Mouse (Mus musculus): ENCODE results near the gene Ldlrad3. TPM values are rescaled to one million over a fixed set of nuclear protein-coding genes. Genes with fewer than 3 reads are reported as not detected.

Gene Ldlrad3
- polyA plus RNA-seq, 1 experiment = 1.5 TPM

GRCm38 (mm10) chr2:102052951-102053660, 133.1 kb downstream of the Ldlrad3 start:
- 50% methylated on average over 10 of the region's 10 CpGs for WGBS
- no peak for DNase-seq (ENCODE audit: low read depth, low spot score)

GRCm38 (mm10) chr2:102052353-102052752, 133.8 kb downstream of the Ldlrad3 start:
- WGBS = 91% methylated on average over 6 of the region's 6 CpGs

GRCm38 (mm10) chr2:102049866-102050550, 136.2 kb downstream of the Ldlrad3 start:
- DNase-seq (ENCODE audit: low read depth, low spot score) = no peak
- WGBS = 19% methylated on average over 10 of the region's 10 CpGs

More at GRCm38 (mm10) chr2:102052353-102052752, 133.8 kb downstream of the Ldlrad3 start:
- DNase-seq (ENCODE audit: low read depth, low spot score) = no peak

GRCm38 (mm10) chr2:102048296-102049175, 137.6 kb downstream of the Ldlrad3 start:
- no peak for DNase-seq (ENCODE audit: low read depth, low spot score)
- 60% methylated on average over 16 of the region's 16 CpGs for WGBS

GRCm38 (mm10) chr2:102046481-102046880, 139.7 kb downstream of the Ldlrad3 start:
- 90% methylated on average over 7 of the region's 7 CpGs for WGBS
- no peak for DNase-seq (ENCODE audit: low read depth, low spot score)

- DNase-seq (ENCODE audit: low read depth, low spot score) = no peak
- 97% methylated on average over 5 of the region's 5 CpGs for WGBS
Measured at GRCm38 (mm10) chr2:102040456-102040855, 145.7 kb downstream of the Ldlrad3 start.

- DNase-seq (ENCODE audit: low read depth, low spot score) = no peak
Measured at GRCm38 (mm10) chr2:102040011-102040410, 146.2 kb downstream of the Ldlrad3 start.

GRCm38 (mm10) chr2:102038895-102039667, 147.1 kb downstream of the Ldlrad3 start:
- DNase-seq (ENCODE audit: low read depth, low spot score) = no peak
- 75% methylated on average over 7 of the region's 7 CpGs for WGBS

More at GRCm38 (mm10) chr2:102040011-102040410, 146.2 kb downstream of the Ldlrad3 start:
- 89% methylated on average over 2 of the region's 2 CpGs for WGBS

GRCm38 (mm10) chr2:102038229-102038894, 147.8 kb downstream of the Ldlrad3 start:
- no peak for DNase-seq (ENCODE audit: low read depth, low spot score)
- 23% methylated on average over 10 of the region's 10 CpGs for WGBS

GRCm38 (mm10) chr2:102036665-102037511, 149.3 kb downstream of the Ldlrad3 start:
- no peak for DNase-seq (ENCODE audit: low read depth, low spot score)
- WGBS = 83% methylated on average over 18 of the region's 18 CpGs

- 33% methylated on average over 11 of the region's 11 CpGs for WGBS
- no peak for DNase-seq (ENCODE audit: low read depth, low spot score)
Measured at GRCm38 (mm10) chr2:102034513-102034879, 151.7 kb downstream of the Ldlrad3 start.

GRCm38 (mm10) chr2:102033818-102034512, 152.2 kb downstream of the Ldlrad3 start:
- 50% methylated on average over 9 of the region's 9 CpGs for WGBS

GRCm38 (mm10) chr2:102032713-102033343, 153.4 kb downstream of the Ldlrad3 start:
- WGBS = 89% methylated on average over 9 of the region's 9 CpGs
- no peak for DNase-seq (ENCODE audit: low read depth, low spot score)

More at GRCm38 (mm10) chr2:102033818-102034512, 152.2 kb downstream of the Ldlrad3 start:
- DNase-seq (ENCODE audit: low read depth, low spot score) = no peak

GRCm38 (mm10) chr2:102030652-102031051, 155.5 kb downstream of the Ldlrad3 start:
- 26% methylated on average over 5 of the region's 5 CpGs for WGBS
- DNase-seq (ENCODE audit: low read depth, low spot score) = no peak

GRCm38 (mm10) chr2:102030152-102030551, 156.0 kb downstream of the Ldlrad3 start:
- WGBS = 76% methylated on average over 6 of the region's 6 CpGs
- no peak for DNase-seq (ENCODE audit: low read depth, low spot score)

- no peak for DNase-seq (ENCODE audit: low read depth, low spot score)
- 71% methylated on average over 5 of the region's 5 CpGs for WGBS
Measured at GRCm38 (mm10) chr2:102029682-102030081, 156.5 kb downstream of the Ldlrad3 start.

GRCm38 (mm10) chr2:102027265-102027664, 158.9 kb downstream of the Ldlrad3 start:
- WGBS = 93% methylated on average over 7 of the region's 7 CpGs
- no peak for DNase-seq (ENCODE audit: low read depth, low spot score)
